Mouse (Mus musculus) urinary bladder, postnatal 25 days (tissue): ENCODE measurements around the gene Tmem205.

ENCODE experiments used
- DNase-seq: peaks from one replicate; pipeline ENCODE4 v3.0.0; 2022; ENCODE audit warnings: low spot score

Gene Tmem205

DNA sequence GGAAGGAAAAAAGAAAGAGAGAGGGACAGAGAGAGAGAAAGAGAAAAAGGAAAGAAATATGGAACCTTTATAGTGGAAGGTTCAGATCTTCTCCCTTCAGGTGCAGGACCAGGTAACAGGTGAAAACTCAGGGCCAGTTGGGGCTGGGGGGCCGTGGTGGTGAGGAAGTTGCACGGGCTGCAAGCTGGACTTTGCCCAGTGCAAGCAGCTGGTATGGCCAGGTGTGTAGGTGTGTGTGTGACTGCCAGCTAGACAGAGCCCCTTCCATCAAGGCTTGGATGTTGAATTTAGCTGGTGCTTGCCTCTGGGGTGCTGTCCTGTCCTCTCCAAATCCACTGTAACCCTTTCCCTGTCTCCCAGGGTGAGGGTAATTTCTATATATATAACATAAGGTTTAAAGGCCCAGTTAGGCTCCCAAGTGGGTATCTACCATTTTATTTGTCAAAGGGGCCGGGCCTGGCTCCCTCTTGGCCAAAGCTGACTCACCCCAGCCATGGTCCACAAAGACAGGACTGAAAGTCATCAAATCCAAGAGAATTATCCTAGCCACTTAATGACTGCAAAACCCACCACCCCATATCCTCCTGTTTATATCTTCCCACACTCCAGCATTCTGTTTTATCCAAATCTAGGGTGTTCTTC is 10.4 kb downstream of the Tmem205 start:
- no peak for DNase-seq

DNA sequence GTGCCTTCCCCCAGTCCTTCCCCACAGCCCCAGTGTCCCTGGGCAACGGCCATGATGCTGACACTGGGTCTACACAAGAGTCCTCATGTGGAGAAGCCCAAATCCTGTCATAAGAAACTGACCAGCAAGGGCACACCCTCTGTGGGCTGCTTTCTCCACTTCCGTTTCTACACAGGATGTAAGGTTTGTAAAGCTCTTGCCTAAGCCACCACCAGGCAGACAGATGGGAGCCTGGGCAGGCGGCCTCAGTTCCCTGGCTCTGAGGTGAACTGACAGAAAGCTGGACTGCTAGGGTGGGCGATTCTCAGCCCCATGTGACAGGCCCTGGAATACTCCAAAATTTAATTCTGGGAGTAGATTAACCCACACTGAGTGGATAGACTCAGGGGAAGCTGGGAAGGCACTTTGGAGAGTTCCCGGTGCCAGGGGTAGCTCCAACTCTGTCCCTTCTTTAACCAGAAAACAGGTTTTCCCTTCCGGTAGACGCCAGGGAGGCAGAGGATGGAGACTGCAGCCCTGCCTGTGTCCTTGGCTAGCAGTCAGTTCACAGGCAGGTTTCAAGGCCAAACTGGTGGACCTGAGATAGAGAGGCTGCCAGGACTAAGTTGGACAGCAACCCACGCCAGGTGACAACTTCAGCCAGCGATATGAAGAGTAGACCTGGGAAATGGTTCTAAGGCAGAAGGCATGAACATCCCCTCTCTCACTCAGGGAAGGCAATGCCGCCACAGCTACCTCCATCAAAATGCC is 17.7 kb downstream of the Tmem205 start:
- no peak for DNase-seq

DNA sequence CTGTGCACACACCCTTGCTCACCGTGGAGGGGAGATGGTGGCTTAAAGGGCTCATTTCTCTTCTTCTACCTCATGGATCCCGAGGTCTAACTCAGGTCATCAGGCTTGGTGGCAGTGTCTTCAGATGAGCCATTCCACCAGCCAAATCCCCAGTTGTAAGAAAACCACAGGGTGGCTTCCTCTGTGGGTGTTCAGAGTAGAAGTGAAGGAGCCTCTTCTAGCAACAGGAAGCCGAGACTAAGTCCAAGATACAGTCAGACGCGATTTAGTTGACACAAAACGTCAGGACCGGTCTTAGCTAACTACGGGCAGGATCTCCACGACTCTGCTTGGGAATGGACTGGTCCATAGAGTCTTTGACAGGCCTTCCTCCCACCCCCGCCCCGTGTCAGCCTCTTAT is 19.1 kb downstream of the Tmem205 start:
- DNase-seq, result no peak

DNA sequence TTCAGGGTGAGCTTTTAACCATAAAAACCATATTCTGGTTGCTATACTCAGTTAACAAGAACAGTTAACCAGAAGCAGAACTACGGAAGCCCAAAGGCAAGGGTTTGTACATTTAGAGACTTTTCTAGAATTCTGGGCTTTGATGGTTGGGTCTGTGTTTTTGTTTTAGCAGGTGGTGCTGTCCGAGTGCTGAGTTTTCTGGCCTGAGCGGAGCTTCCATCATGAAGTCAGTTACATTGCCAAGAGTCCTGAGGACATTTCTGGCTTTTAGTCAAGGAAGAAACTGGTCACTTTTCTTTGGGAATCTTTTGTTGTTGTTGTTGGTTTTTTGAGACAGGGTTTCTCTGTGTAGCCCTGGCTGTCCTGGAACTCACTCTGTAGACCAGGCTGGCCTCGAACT is 23.3 kb downstream of the Tmem205 start:
- no peak for DNase-seq

DNA sequence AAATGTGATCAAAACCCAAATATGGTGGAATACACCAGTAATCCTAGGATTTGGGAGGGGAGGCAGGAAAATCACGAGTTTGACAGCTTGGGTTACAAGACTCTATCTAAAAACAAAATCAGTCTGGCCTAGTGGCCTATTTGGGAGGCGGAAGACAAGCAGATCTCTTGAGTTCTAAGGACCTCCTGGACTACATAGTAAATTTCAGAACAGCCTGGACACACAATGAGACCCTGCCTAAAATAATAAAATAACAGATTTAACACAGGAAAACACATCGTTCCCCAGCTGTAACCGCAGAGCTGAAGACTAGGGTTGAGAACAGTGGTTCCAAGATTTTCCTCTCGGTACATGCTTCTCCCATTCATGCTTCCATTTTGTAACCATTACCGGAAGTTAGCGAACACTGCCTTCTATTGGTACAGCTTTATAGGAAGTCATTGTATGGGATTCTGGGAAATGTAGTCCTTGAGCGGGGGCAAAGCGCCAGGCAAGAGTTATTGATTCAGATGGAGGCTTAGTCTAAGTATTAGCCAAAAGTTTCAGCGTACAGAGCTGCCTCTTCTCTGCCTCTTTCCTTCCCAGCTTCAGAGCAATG is 26.0 kb downstream of the Tmem205 start:
- DNase-seq, result peak; percentile 41

DNA sequence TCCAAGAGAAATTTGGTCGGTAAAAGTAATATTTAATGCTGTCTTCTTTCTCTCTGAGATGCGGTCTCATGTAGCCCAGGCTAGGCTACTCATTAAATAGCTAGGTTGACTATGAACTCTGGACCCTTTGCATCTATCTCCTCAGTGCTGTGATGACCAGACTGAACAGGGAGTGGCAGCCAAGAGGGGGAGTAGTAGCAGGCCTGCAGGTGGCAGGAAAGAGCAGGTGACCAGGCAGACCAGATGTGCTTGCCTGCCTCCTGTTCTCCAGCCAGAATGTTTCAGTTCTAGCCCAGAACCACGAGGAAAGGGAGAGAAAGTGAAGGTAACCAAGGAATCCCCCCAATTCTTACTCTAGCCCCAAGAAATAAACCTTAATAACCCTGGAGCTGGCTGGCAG is 38.1 kb downstream of the Tmem205 start:
- no peak for DNase-seq

DNA sequence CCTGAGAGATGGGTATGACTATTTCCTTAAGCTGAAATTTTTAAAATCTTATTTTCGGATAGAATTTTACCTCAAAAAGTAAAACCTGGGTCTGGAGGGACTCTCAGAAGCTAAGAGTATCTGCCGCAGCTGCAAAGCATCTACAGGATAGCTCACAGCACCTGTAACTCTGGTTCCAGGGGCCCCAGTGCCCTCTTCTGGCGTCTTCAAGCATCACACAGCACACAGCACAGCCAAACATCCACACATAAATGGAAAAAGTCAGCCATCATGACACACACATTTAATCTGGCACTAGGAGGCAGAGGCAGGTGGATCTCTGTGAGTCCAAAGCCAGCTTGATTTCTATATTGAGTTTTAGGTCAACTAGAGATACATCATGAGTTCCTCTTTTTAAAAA is 50.8 kb downstream of the Tmem205 start:
- no peak for DNase-seq

DNA sequence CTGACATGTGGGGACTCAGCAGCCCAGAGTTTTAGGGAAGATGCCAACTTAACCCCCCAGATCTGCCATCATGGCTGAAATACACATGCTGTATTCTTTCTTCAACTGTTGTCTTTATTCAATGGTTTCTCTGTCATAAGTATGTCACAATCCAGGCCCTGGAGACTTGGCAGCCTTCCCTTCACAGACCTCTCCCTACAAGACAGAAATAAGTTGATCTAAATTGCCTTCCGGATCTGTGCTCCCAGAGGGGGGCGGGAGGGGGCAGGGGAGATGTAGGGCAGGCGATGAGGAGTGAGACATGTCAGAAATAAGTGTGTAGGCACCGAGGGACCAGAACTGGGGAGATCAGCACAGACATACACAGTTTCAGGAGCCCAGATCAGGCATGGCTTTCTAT is 55.2 kb downstream of the Tmem205 start:
- DNase-seq, result no peak
